Mouse (Mus musculus) ES-E14 (cell line): ENCODE data around the gene Hspe1.

Experiments used
- CHD2 ChIP-seq: IDR thresholded peaks from 2 replicates; pipeline ENCODE4 v1.6.1; 2014; ENCODE audit warnings: mild to moderate bottlenecking, low read depth, low read length, inconsistent platforms
- HCFC1 ChIP-seq: IDR thresholded peaks from 2 replicates; pipeline ENCODE4 v1.6.1; 2012; ENCODE audit warnings: low read length, inconsistent platforms, borderline replicate concordance; ENCODE audit not compliant: insufficient read depth
- MAFK ChIP-seq: IDR thresholded peaks from 2 replicates; pipeline ENCODE4 v1.6.1; 2014; ENCODE audit warnings: mild to moderate bottlenecking, low read depth, low read length, inconsistent platforms; ENCODE audit not compliant: insufficient read depth
- ZC3H11A ChIP-seq: IDR thresholded peaks from 2 replicates; pipeline ENCODE4 v1.6.1; 2012; ENCODE audit warnings: low read depth, mild to moderate bottlenecking, inconsistent platforms, low read length, borderline replicate concordance
- ZNF384 ChIP-seq: IDR thresholded peaks from 2 replicates; pipeline ENCODE4 v1.6.1; 2012; ENCODE audit warnings: low read depth, low read length, inconsistent platforms

- TF ChIP-seq ZNF384 (no peak), ZC3H11A (no peak), HCFC1 (no peak), MAFK (no peak), CHD2 (no peak)
Measured at GRCm38 (mm10) chr1:55039944-55040343, 48.0 kb upstream of the Hspe1 start.
